Mouse (Mus musculus) stomach, embryonic 16.5 days (tissue): ENCODE measurements at regions not wholly inside any gene's neighbourhood (a gene's known extent, or its start where the extent isn't known, plus 50 kb on each side); places are given as distances from the start of the nearest gene placed in this dataset.

Source experiments
- ATAC-seq: fragments of 200-750 bp; cut with Nextera tagmentation; 2 replicates; pipeline ENCODE4 v1.8.0; 2017; ENCODE audit warnings: moderate number of reproducible peaks, moderate TSS enrichment; ENCODE audit not compliant: insufficient read depth, low FRiP score
- H3K27ac ChIP-seq: fragments of 300-500 bp; sonication (generic); 2 replicates; pipeline ENCODE4 v1.5.1; 2014; ENCODE audit warnings: low read length
- H3K27me3 ChIP-seq: fragments of 300-500 bp; sonication (generic); 2 replicates; pipeline ENCODE4 v1.6.1; 2014; ENCODE audit warnings: low read length, control low read depth, mixed read lengths; ENCODE audit not compliant: control insufficient read depth, insufficient read depth
- H3K36me3 ChIP-seq: fragments of 300-500 bp; sonication (generic); 2 replicates; pipeline ENCODE4 v1.6.1; 2014; ENCODE audit warnings: low read length; ENCODE audit not compliant: control insufficient read depth, insufficient read depth
- H3K4me1 ChIP-seq: fragments of 300-500 bp; sonication (generic); 2 replicates; pipeline ENCODE4 v1.6.1; 2014; ENCODE audit warnings: low read length, control low read depth, mixed read lengths; ENCODE audit not compliant: control insufficient read depth, insufficient read depth
- H3K4me2 ChIP-seq: fragments of 300-500 bp; sonication (generic); 2 replicates; pipeline ENCODE4 v1.6.1; 2014; ENCODE audit warnings: low read depth, low read length, mixed read lengths
- H3K4me3 ChIP-seq: fragments of 300-500 bp; sonication (generic); replicated peaks from 2 replicates; pipeline ENCODE4 v1.5.1; 2014; ENCODE audit warnings: mild to moderate bottlenecking, low read length
- H3K9ac ChIP-seq: fragments of 300-500 bp; sonication (generic); 2 replicates; pipeline ENCODE4 v1.6.1; 2014; ENCODE audit warnings: low read length
- H3K9me3 ChIP-seq: fragments of 300-500 bp; sonication (generic); replicated peaks from 2 replicates; pipeline ENCODE4 v1.6.1; 2016; ENCODE audit warnings: low read length, control low read depth; ENCODE audit not compliant: control insufficient read depth
- WGBS: fragments of 180-500 bp; shearing (Covaris S2); extraction: QIAGEN DNeasy Blood & Tissue Kit; methylation state at CpG from one replicate; pipeline ENCODE4 v1.1.7; 2014; 5-methylcytosine and 5-hydroxymethylcytosine counted together

DNA sequence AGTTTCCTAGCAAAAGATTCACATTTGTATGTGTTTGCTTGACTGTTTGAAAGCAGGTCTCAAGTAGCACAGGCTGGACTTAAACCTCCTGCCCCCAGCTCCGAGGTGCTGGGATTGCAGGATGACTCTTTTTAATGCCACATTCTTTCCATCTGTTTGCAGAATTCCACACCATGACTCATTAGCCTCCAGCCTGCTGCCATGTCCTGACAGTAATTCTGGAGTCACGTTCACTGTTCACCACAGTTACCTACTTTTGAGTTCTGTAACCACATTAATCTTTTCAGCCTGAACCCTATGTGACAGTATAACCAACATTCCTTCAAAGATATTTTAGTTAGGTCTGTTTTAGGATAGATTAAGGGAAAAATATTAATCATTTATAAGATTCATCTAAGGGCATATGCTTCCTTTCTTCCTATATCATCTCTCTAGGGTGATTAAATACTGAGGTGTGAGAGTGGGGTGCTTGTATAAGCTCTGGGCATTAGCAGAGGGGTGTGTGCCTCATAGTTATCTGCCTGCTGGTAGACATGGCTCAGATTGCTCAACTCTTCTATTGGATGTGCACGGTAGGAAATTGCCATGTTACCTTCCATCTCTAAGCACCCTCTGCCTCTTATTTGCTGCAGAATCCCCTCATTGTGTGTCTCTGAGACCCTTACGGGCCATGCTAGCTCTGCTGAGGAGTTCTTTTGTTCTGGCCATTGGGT, 105.3 kb upstream of the Kitl start:
- no peak for ATAC-seq
- Histone ChIP-seq H3K9ac (no peak overlapping the region), H3K27ac (no peak overlapping the region), H3K36me3 (no peaks in the 10 kb centered on the region), H3K4me3 (no peak overlapping the region), H3K27me3 (no peaks in the 10 kb centered on the region), H3K9me3 (no peaks in the 10 kb centered on the region), H3K4me1 (peaks cover 5% of the 10 kb centered on the region; the same call in 1 of the 2 replicates), H3K4me2 (no peak overlapping the region)
- 55% methylated on average over 4 of the region's 4 CpGs for WGBS

DNA sequence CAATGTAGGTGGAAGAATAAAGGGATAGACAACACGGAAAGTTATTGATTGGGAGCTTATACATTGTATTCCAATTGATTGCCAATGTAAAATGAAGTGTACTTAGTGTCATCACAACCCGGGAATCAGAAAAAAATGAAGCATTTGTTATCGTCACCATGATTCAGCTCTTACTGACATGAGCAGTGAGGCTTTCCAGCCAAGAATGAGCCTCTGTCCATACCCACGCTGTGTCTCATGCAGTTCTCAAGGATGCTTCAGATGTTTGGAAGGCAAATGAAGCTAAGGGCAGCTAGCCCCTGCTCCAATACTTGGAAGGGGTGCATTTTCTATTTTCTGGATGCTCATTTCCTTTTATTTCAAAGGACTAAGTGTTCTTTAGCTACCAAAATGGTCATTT, 107.4 kb upstream of the Kitl start:
- Histone ChIP-seq H3K36me3 (no peaks in the 10 kb centered on the region), H3K4me1 (no peaks in the 10 kb centered on the region), H3K27ac (no peak overlapping the region), H3K4me2 (no peak overlapping the region), H3K27me3 (no peaks in the 10 kb centered on the region), H3K9me3 (no peaks in the 10 kb centered on the region), H3K4me3 (no peak overlapping the region), H3K9ac (no peak overlapping the region)
- WGBS = 76% methylated on average over 4 of the region's 4 CpGs
- no peak for ATAC-seq

DNA sequence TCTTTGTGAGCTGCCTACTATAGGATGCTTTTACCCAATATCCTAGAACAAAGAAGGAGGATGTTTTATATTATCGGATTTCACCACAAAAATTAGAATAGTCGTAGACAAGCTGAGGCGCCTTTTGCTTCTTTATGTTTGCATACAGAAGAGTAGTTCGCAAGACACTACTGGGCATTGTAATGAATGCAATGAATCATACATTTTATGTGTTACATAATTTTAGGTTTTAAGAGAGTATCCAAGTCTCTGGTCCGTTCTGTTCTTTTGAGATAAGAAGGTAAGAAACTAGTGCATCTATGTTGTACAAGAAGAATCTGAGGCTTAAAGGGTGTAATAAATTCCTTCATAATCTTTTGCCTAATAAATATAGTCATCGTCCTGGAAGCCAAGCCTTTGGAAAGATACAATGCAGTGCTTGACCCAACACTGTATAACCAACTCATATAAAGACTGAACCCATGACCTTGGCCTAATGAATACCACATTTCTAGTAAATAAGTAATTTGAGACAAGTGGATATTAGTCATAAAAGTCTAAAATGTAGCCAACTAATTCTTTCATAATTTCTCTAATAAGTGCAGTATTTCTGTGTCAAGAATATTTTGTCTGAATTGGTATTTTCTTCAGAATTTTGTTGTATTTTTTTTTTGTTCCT, 108.5 kb upstream of the Kitl start:
- no peak overlapping the region for H3K9ac ChIP-seq
- no peak overlapping the region for H3K4me3 ChIP-seq
- H3K4me1 ChIP-seq = no peaks in the 10 kb centered on the region
- H3K4me2 ChIP-seq = no peak overlapping the region
- WGBS = 84% methylated on average over 6 of the region's 6 CpGs
- H3K9me3 ChIP-seq = no peaks in the 10 kb centered on the region
- no peaks in the 10 kb centered on the region for H3K36me3 ChIP-seq
- no peak for ATAC-seq
- no peak overlapping the region for H3K27ac ChIP-seq
- no peaks in the 10 kb centered on the region for H3K27me3 ChIP-seq

DNA sequence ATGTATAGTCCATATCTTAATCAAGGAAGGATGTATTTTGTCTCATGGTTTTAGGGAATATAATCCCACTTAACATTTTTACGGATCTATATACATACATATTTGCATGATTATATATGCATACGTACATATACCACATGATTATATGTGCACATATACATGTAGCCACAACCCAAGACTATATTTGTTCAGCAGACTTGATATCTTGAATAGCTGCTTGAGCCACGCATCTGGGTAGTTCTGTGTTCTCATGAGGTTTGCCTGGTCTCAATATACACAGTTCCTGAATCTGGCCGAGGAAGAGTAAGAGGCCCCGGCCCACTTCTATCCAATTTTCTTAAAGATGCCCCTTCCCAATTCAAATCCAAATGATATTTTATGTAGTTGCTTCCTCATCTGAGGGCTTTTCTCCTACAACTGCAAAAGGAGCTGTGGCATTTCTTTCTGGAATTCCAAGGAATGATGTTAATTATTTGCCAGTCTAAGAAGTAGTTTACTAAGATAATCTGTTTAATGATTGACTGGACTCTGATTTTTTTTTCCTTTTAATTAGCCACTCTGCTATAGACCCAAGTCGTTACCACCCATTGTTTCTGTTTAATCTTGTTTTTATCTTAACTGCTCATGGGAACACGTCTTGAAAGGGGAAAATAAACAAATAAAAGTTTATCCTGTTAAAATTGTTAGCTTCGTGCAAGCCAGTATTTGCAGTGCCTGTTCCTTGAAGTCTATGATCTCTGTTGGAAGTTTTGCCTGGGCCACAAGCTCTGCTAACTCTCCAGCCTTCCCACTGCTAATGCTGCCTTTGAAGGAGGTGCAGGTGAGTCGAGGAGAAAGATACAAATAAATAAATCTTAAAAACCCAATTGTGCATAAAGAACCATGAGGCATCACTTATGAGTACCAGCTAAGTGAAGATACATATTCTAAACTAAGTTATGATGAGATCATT, 112.9 kb upstream of the Kitl start:
- no peaks in the 10 kb centered on the region for H3K4me1 ChIP-seq
- no peak overlapping the region for H3K9ac ChIP-seq
- no peak overlapping the region for H3K4me2 ChIP-seq
- no peaks in the 10 kb centered on the region for H3K27me3 ChIP-seq
- 53% methylated on average over 9 of the region's 9 CpGs for WGBS
- H3K36me3 ChIP-seq = no peaks in the 10 kb centered on the region
- no peaks in the 10 kb centered on the region for H3K9me3 ChIP-seq
- no peak overlapping the region for H3K4me3 ChIP-seq
- no peak; the same call in 1 of the 2 replicates for ATAC-seq
- H3K27ac ChIP-seq = no peak overlapping the region

DNA sequence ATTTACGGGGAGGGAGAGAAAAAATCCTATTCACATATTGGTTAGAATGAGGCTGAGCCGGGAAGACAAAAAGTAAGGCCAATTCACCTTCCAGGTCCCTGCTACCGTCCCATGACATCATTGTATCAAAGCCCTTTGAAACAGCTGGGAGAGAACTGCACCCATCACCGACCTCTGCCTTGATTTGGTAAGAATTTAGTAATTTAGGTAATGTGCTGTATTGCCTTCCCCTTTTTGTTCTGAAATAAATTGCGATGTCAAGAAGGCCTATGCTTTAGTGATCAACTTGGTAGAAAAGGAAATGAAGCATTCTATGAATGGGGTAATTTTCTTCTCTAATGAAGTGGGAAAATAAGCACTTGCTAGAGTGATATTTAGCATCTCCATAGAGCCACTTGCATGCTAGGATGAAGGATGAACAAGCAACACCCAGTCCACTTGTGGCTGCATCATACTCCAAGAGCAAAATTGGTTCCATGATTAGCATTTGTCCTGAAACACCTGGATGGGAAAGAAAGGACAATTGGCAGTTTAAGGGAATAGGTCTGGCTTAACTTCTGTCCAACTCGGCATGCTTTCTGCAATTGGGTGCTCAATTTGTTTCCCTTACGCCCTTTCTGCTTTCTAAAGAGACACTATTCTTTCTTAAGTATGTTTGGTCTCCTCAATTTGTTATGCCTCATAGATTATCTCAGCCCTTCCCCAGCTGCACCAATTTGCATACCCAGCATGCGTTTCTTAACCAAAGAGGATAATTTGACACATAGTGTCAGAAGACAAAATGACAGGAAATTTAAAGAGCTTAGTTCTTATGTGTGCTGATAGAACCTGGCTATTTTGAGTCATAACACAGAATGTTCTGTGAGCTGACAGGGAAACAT, 114.2 kb upstream of the Kitl start:
- no peaks in the 10 kb centered on the region for H3K36me3 ChIP-seq
- no peaks in the 10 kb centered on the region for H3K4me1 ChIP-seq
- ATAC-seq = no peak
- H3K9me3 ChIP-seq = no peaks in the 10 kb centered on the region
- H3K9ac ChIP-seq = no peak overlapping the region
- H3K4me3 ChIP-seq = no peak overlapping the region
- H3K4me2 ChIP-seq = no peak overlapping the region
- no peaks in the 10 kb centered on the region for H3K27me3 ChIP-seq
- no peak overlapping the region for H3K27ac ChIP-seq
- 81% methylated on average over 8 of the region's 8 CpGs for WGBS

DNA sequence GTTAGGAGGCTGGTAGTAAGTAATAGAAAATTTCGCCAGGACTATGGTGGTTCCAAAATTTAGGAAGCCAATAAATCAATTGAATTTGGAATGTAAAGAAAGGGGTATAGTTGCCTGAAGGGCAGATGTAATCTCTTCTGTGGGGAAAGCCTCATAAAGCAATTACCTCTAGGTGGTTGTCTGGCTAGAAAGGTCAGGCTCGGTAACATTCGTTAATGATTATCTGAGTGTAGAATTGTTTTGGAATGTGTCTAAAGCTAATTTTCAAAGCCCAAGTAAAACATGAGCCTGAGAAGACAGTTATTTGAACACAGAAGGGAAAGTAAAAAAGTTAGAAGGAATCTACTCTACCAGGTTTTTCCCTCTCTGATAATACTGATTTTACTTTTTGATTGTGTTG, 121.4 kb upstream of the Kitl start:
- H3K36me3 ChIP-seq = no peaks in the 10 kb centered on the region
- H3K4me2 ChIP-seq = no peak overlapping the region
- no peak overlapping the region for H3K4me3 ChIP-seq
- no peaks in the 10 kb centered on the region for H3K9me3 ChIP-seq
- H3K4me1 ChIP-seq = no peaks in the 10 kb centered on the region
- 30% methylated on average over 3 of the region's 3 CpGs for WGBS
- no peak overlapping the region for H3K9ac ChIP-seq
- H3K27me3 ChIP-seq = no peaks in the 10 kb centered on the region
- H3K27ac ChIP-seq = no peak overlapping the region
- no peak for ATAC-seq

DNA sequence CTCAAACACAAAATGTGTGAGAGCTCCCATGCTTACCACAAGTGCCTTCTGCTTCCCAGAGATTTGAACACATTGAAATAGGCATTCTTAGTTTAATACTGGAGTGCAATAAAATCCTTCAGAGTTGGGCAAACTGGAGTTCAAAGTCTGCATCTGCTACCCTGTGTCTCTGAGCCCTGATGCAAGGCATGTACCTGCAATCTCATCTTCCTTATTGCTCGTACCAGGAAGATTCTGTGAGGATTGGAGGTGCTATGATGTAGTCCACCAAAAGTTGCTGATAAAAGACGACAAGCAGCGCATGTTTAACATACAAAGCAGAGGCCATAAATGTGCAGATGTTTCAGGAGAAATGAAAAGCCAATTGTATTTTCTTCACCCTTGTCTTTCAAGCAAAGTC, 123.5 kb upstream of the Kitl start:
- Histone ChIP-seq H3K4me2 (no peak overlapping the region), H3K4me3 (no peak overlapping the region), H3K4me1 (no peaks in the 10 kb centered on the region), H3K27ac (no peak overlapping the region), H3K36me3 (no peaks in the 10 kb centered on the region), H3K27me3 (no peaks in the 10 kb centered on the region), H3K9ac (no peak overlapping the region), H3K9me3 (no peaks in the 10 kb centered on the region)
- ATAC-seq = no peak
- WGBS = 82% methylated on average over 3 of the region's 3 CpGs

DNA sequence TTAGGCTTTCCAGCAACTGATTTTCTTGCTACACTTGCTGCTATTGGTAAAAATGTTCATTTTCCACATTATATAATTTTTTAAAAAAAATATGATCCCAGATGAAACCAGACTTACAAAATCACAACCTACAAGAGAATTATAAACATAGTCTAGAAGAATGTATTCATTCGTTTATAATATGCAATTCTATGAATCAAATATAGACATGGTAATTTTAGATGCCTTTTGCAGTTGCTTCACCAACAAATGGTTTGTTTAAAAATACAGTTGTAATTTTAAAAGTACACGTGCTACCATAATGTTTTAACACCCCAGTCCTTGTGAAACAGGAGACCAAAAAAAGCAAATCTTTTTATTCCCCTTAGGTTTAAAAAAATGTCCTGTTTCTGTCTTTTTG, 122.4 kb upstream of the Csl start:
- Histone ChIP-seq H3K4me1 (no peaks in the 10 kb centered on the region), H3K36me3 (no peaks in the 10 kb centered on the region), H3K9ac (no peak overlapping the region), H3K4me2 (no peak overlapping the region), H3K9me3 (no peaks in the 10 kb centered on the region), H3K4me3 (no peak overlapping the region), H3K27me3 (no peaks in the 10 kb centered on the region), H3K27ac (no peak overlapping the region)
- 56% methylated on average over 2 of the region's 2 CpGs for WGBS
- ATAC-seq = no peak
